Mouse (Mus musculus): ENCODE measurements around the gene Dock4. TPM values are rescaled to one million over a fixed set of nuclear protein-coding genes. Genes with fewer than 3 reads are reported as not detected.
A peak's percentile ranks its signal among the peaks of the same experiment; 100 is the strongest.

The Dock4 gene
- polyA plus RNA-seq, 1 experiment from 2014 or later = 12.6 TPM

DNA sequence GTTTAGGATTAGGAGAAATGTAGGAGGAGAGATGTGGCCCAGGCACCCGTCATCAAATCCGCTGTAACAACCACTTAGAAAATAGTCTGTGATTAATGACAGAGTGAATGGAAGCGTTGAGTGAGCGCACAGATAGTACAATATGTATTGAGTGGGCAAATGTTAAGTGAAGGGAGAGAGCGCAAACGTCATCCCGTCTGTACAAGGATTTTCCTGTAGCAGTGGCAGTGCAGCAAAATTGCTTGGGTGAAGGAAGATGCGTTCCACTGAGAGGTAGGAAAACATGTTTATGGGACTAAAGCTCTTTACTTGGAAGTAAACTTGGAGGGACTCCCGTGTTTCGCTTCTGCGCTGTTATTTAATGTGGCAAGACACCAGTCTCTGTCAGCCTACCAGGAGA, 348.3 kb downstream of the Dock4 start:
- peaks cover 11% of the 10 kb centered on the region for H3K4me1 ChIP-seq (ENCODE audit: control insufficient read depth, insufficient read depth, low read length)

DNA sequence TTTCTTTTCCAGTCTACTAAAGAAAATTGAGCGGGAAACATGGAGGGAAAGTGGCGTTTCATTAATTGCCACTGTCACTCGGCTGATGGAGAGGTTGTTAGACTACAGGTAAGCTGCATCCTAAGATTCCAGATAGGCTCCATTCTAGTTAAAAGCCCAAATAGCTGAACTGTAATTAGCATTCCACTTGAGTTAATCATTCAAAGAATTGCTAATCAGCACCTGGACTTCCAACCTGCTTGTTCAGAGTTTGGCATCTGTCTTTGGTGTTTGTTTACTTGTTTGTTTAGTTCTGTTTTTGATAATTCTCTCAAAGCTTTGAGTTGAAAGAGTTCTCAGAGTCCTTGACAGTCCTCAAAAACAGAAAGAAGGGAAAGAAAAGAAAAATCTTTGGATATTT, 349.0 kb downstream of the Dock4 start:
- ATAC-seq (ENCODE audit: low FRiP score) = no peak
- no peak overlapping the region for H3K9ac ChIP-seq (ENCODE audit: low read length)
- H3K36me3 ChIP-seq (ENCODE audit: control insufficient read depth, insufficient read depth, low read length) = no peaks in the 10 kb centered on the region
- peaks cover 11% of the 10 kb centered on the region for H3K4me1 ChIP-seq (ENCODE audit: control insufficient read depth, insufficient read depth, low read length)
- no peaks in the 10 kb centered on the region for H3K27me3 ChIP-seq (ENCODE audit: control insufficient read depth, insufficient read depth, low read length)
- DNase-seq (ENCODE audit: low spot score, missing footprints) = no peak
- no peak overlapping the region for H3K27ac ChIP-seq (ENCODE audit: low read depth, low read length)
- H3K9me3 ChIP-seq (ENCODE audit: control insufficient read depth, low read length) = no peaks in the 10 kb centered on the region
- H3K4me3 ChIP-seq (ENCODE audit: low read depth, low read length) = no peak overlapping the region
- WGBS = 80% methylated on average over 3 of the region's 3 CpGs
- H3K4me2 ChIP-seq = no peak overlapping the region

More for the DNA sequence above, 348.3 kb downstream of the Dock4 start:
- H3K36me3 ChIP-seq (ENCODE audit: control insufficient read depth, insufficient read depth, low read length) = no peaks in the 10 kb centered on the region
- H3K9me3 ChIP-seq (ENCODE audit: control insufficient read depth, low read length) = no peaks in the 10 kb centered on the region
- H3K4me3 ChIP-seq (ENCODE audit: low read depth, low read length) = no peak overlapping the region
- DNase-seq (ENCODE audit: low spot score, missing footprints) (no peak), ATAC-seq (ENCODE audit: low FRiP score) (no peak)
- no peak overlapping the region for H3K4me2 ChIP-seq
- no peaks in the 10 kb centered on the region for H3K27me3 ChIP-seq (ENCODE audit: control insufficient read depth, insufficient read depth, low read length)
- WGBS = 88% methylated on average over 11 of the region's 11 CpGs
- H3K9ac ChIP-seq (ENCODE audit: low read length) = no peak overlapping the region
- no peak overlapping the region for H3K27ac ChIP-seq (ENCODE audit: low read depth, low read length)

DNA sequence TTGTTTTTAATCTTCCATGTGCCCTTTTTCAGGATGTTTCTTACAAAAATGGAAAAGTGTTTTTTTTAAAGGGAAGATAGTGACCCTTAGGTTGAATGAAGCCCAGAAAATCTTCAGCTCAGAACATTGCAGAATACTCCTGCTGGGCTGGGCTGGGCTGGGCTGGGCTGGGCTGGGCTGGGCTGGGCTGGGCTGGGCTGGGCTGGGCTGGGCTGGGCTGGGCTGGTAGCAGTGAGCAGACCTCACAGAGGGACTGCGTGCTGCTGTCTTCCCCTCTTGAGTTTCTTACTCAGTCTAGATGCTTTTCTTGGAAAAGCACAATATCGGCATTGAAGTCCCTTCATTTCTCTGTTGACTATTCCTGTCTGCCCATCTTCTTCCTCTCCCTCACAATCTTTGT, 350.0 kb downstream of the Dock4 start:
- DNase-seq (ENCODE audit: low spot score, missing footprints) (no peak), ATAC-seq (ENCODE audit: low FRiP score) (no peak)
- H3K9me3 ChIP-seq (ENCODE audit: control insufficient read depth, low read length) = no peaks in the 10 kb centered on the region
- no peak overlapping the region for H3K27ac ChIP-seq (ENCODE audit: low read depth, low read length)
- no peak overlapping the region for H3K4me2 ChIP-seq
- no peaks in the 10 kb centered on the region for H3K36me3 ChIP-seq (ENCODE audit: control insufficient read depth, insufficient read depth, low read length)
- no peaks in the 10 kb centered on the region for H3K27me3 ChIP-seq (ENCODE audit: control insufficient read depth, insufficient read depth, low read length)
- no peak overlapping the region for H3K9ac ChIP-seq (ENCODE audit: low read length)
- WGBS = 55% methylated on average over 2 of the region's 2 CpGs
- H3K4me1 ChIP-seq (ENCODE audit: control insufficient read depth, insufficient read depth, low read length) = peaks cover 8% of the 10 kb centered on the region
- no peak overlapping the region for H3K4me3 ChIP-seq (ENCODE audit: low read depth, low read length)

DNA sequence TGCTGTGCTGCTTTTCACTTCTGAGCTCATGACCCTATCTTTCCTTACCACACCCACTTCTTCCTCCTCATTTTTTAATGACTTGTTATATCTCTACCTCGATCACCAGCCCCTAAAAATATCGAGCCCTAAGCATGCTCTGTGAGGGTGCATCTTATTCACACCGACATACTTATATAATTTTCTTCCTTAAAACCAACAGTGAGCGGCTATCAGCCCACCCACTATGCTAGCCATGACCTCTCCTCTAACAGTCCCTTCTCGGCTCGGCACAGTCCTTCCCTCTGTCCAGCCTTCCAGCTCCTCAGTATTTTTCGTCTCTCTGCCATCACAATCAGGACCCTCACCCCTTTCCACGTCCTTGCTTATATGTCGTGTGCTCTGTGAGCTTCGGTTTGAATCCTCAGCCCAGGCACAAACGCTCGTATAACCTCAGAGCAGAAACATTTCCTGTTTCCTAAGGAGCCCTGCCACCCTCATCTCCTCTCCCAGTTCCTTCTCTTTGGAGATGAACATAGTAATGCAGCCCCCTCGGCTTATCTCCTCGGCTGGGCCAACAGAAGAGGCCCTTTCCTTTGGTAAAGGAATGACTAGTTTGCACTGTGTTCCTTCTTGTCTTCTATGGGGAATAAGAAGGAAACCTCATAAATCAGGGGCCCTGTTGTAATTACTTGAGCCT, 351.2 kb downstream of the Dock4 start:
- no peak overlapping the region for H3K9ac ChIP-seq (ENCODE audit: low read length)
- H3K27me3 ChIP-seq (ENCODE audit: control insufficient read depth, insufficient read depth, low read length) = no peaks in the 10 kb centered on the region
- ATAC-seq (ENCODE audit: low FRiP score) = no peak
- H3K36me3 ChIP-seq (ENCODE audit: control insufficient read depth, insufficient read depth, low read length) = no peaks in the 10 kb centered on the region
- no peak for DNase-seq (ENCODE audit: low spot score, missing footprints)
- no peaks in the 10 kb centered on the region for H3K9me3 ChIP-seq (ENCODE audit: control insufficient read depth, low read length)
- H3K27ac ChIP-seq (ENCODE audit: low read depth, low read length) = no peak overlapping the region
- peaks cover 7% of the 10 kb centered on the region for H3K4me1 ChIP-seq (ENCODE audit: control insufficient read depth, insufficient read depth, low read length)
- H3K4me2 ChIP-seq = no peak overlapping the region
- H3K4me3 ChIP-seq (ENCODE audit: low read depth, low read length) = no peak overlapping the region
- WGBS = 62% methylated on average over 14 of the region's 14 CpGs

DNA sequence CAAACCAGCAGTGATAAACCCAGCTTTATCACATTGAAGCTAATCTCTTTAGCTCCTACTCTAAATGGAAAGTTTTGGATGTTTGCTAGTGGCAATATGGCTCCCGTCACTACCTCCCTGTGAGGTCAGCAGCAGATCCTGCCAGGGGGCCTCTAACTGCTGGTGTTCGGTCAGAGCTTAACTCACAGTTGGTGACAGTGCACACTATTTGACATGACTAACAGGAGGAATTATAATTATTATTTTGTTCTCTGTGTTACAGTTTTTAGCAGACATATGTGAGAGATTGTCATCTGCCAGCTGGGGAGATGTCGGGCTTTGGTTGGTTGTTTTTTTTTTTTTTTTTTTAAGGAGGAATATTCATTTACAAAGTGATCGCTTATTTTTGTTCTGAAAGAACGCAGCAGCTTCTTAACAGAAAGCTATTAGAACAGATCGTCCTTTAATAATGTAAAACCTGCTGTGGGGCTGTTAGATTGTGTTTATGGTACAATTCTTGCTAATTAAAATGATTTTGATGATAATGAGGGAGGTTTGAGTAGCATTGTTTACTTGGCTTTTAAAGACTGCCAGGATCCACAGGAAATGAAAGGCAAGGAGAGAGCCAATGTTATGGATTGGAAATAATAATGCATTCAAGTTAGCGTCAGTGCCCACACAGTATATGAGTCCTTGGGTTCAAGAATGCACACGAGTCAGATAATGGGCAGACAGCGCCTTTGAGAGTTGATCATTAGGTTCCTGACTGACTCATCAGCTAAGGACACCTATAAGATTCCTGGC, 352.0 kb downstream of the Dock4 start:
- DNase-seq (ENCODE audit: low spot score, missing footprints) (no peak), ATAC-seq (ENCODE audit: low FRiP score) (no peak)
- WGBS = 57% methylated on average over 9 of the region's 9 CpGs
- no peak overlapping the region for H3K4me2 ChIP-seq
- H3K9ac ChIP-seq (ENCODE audit: low read length) = no peak overlapping the region
- no peaks in the 10 kb centered on the region for H3K27me3 ChIP-seq (ENCODE audit: control insufficient read depth, insufficient read depth, low read length)
- no peaks in the 10 kb centered on the region for H3K9me3 ChIP-seq (ENCODE audit: control insufficient read depth, low read length)
- no peak overlapping the region for H3K27ac ChIP-seq (ENCODE audit: low read depth, low read length)
- no peaks in the 10 kb centered on the region for H3K4me1 ChIP-seq (ENCODE audit: control insufficient read depth, insufficient read depth, low read length)
- H3K4me3 ChIP-seq (ENCODE audit: low read depth, low read length) = no peak overlapping the region
- H3K36me3 ChIP-seq (ENCODE audit: control insufficient read depth, insufficient read depth, low read length) = no peaks in the 10 kb centered on the region

DNA sequence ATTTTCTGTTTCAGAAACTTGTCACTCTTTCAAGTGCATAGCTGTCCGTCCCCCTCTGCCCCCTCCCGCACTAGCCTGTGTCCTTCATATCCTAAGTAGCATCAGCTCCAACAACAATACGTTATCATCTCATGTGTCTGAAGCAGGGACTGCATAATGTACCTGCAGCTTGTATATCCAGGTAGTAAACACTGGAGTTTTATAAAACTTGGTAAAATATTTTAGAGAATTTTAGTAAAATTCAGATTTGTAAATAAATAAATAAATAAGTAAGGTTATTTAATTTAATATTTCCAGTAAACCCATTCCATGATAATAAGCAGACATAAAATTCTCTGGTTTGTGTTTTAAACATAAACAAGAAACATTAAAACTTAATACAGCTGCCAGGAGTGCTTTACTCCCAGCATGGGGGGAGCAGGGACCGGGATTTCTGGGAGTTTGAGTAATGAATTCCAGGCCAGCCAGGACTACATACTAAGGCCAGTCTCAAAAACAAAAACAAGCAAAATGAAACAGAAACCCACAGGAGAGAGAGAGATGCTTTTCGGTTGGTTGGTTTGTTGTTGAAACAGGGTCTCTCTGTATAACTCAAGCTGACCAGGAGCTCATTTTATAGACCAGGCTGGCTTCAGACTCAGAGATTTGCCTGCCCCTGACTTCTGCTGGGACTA, 352.7 kb downstream of the Dock4 start:
- DNase-seq (ENCODE audit: low spot score, missing footprints) (no peak), ATAC-seq (ENCODE audit: low FRiP score) (no peak)
- H3K4me2 ChIP-seq = no peak overlapping the region
- no peaks in the 10 kb centered on the region for H3K9me3 ChIP-seq (ENCODE audit: control insufficient read depth, low read length)
- H3K9ac ChIP-seq (ENCODE audit: low read length) = no peak overlapping the region
- no peaks in the 10 kb centered on the region for H3K36me3 ChIP-seq (ENCODE audit: control insufficient read depth, insufficient read depth, low read length)
- H3K27me3 ChIP-seq (ENCODE audit: control insufficient read depth, insufficient read depth, low read length) = no peaks in the 10 kb centered on the region
- H3K4me1 ChIP-seq (ENCODE audit: control insufficient read depth, insufficient read depth, low read length) = no peaks in the 10 kb centered on the region
- H3K27ac ChIP-seq (ENCODE audit: low read depth, low read length) = no peak overlapping the region
- no peak overlapping the region for H3K4me3 ChIP-seq (ENCODE audit: low read depth, low read length)
- WGBS = 76% methylated on average over 5 of the region's 5 CpGs

DNA sequence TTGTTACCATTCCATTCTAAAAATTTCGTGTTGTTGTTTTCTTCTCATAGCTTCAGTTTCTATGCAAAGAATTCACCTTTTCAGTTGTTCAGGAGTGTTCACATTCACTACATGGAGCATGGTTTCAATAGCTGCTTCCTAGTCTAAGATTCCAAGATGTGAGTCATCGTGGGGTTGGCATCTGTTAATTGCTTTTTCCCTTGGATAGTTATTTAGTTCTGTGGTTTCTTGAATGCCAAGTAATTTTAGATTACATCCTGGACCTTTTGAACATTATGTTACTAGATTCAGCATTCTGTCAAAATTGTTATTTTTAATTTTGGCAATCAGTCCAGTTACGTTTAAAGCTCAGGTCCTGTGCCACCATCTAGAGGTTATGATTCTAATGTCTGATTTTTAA, 355.7 kb downstream of the Dock4 start:
- no peak for DNase-seq (ENCODE audit: low spot score, missing footprints)
- Histone ChIP-seq H3K4me1 (ENCODE audit: control insufficient read depth, insufficient read depth, low read length) (no peaks in the 10 kb centered on the region), H3K36me3 (ENCODE audit: control insufficient read depth, insufficient read depth, low read length) (no peaks in the 10 kb centered on the region), H3K27me3 (ENCODE audit: control insufficient read depth, insufficient read depth, low read length) (no peaks in the 10 kb centered on the region), H3K4me2 (no peak overlapping the region), H3K4me3 (ENCODE audit: low read depth, low read length) (no peak overlapping the region), H3K9ac (ENCODE audit: low read length) (no peak overlapping the region), H3K9me3 (ENCODE audit: control insufficient read depth, low read length) (no peaks in the 10 kb centered on the region), H3K27ac (ENCODE audit: low read depth, low read length) (no peak overlapping the region)
- no peak for ATAC-seq (ENCODE audit: low FRiP score)
- WGBS = 89% methylated on average over 3 of the region's 3 CpGs

DNA sequence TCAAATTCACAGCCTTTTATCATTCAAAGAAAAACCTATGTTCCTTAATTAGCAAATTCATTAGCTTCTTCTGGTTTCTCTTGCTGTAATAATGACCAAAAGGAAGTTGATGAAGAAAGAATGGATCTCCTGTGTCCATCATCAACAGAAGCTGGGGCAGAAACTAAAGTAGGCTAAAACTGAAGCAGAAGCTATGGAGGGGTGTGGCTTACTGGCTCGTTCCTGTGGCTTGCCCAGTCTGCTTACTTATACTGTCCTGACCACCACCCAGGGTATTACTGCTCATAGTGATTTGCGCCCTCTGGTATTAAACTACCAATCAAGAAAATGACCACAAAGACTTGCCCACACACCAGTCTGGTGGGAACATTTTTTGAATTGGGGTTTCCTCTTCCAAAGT, 359.5 kb downstream of the Dock4 start:
- no peaks in the 10 kb centered on the region for H3K36me3 ChIP-seq (ENCODE audit: control insufficient read depth, insufficient read depth, low read length)
- H3K4me1 ChIP-seq (ENCODE audit: control insufficient read depth, insufficient read depth, low read length) = no peaks in the 10 kb centered on the region
- H3K27ac ChIP-seq (ENCODE audit: low read depth, low read length) = no peak overlapping the region
- ATAC-seq (ENCODE audit: low FRiP score) = no peak
- no peak overlapping the region for H3K4me3 ChIP-seq (ENCODE audit: low read depth, low read length)
- H3K9ac ChIP-seq (ENCODE audit: low read length) = no peak overlapping the region
- H3K27me3 ChIP-seq (ENCODE audit: control insufficient read depth, insufficient read depth, low read length) = no peaks in the 10 kb centered on the region
- no peak overlapping the region for H3K4me2 ChIP-seq
- DNase-seq (ENCODE audit: low spot score, missing footprints) = no peak
- no peaks in the 10 kb centered on the region for H3K9me3 ChIP-seq (ENCODE audit: control insufficient read depth, low read length)
- 88% methylated on average over 2 of the region's 2 CpGs for WGBS

DNA sequence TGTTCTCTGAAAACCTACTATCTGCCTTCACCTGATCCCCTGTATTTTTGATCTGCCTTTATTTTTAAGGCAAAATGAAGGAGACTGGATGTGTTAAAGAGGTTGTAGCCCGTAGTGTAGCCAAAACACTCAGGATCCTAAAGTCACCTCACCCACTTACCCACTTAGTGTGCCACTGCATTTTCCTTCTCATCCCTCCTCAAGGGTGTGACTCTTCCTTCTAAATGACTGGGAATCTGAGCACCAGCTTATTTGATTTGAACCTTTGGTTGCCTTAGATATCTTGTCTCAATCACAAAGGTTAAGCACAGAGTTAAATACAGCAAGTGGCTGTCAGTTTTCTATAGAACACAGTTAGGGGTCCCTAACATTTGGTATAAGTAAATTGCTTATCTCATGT, 362.2 kb downstream of the Dock4 start:
- Histone ChIP-seq H3K4me3 (ENCODE audit: low read depth, low read length) (no peak overlapping the region), H3K27ac (ENCODE audit: low read depth, low read length) (no peak overlapping the region), H3K4me1 (ENCODE audit: control insufficient read depth, insufficient read depth, low read length) (no peaks in the 10 kb centered on the region), H3K9me3 (ENCODE audit: control insufficient read depth, low read length) (no peaks in the 10 kb centered on the region), H3K4me2 (no peak overlapping the region), H3K9ac (ENCODE audit: low read length) (no peak overlapping the region), H3K36me3 (ENCODE audit: control insufficient read depth, insufficient read depth, low read length) (no peaks in the 10 kb centered on the region), H3K27me3 (ENCODE audit: control insufficient read depth, insufficient read depth, low read length) (no peaks in the 10 kb centered on the region)
- DNase-seq (ENCODE audit: low spot score, missing footprints) = peak; percentile 68
- 92% methylated on average over 1 of the region's 1 CpGs for WGBS
- no peak for ATAC-seq (ENCODE audit: low FRiP score)

Measured in midbrain, embryonic 11.5 days (tissue).